Mouse (Mus musculus): ENCODE measurements at regions not wholly inside any gene's neighbourhood (a gene's known extent, or its start where the extent isn't known, plus 50 kb on each side); places are given as distances from the start of the nearest gene placed in this dataset.
A peak's percentile ranks its signal among the peaks of the same experiment; 100 is the strongest.
"Not testable (repeated sequence)": the region's sequence is repeated elsewhere in the genome, so short reads cannot be mapped to it uniquely, and the experiment has no call there.

- no peak for DNase-seq
Observed at GRCm38 (mm10) chr14:90488301-90488700, 2017.1 kb upstream of the Pcdh20 start.

GRCm38 (mm10) chr14:90447971-90448370 lies 1976.8 kb upstream of the Pcdh20 start:
- DNase-seq: no peak

- DNase-seq: peak; percentile 54
Observed at GRCm38 (mm10) chr14:90432874-90433543, 1961.8 kb upstream of the Pcdh20 start.

GRCm38 (mm10) chr14:90412707-90413106 lies 1941.5 kb upstream of the Pcdh20 start:
- DNase-seq: no peak

GRCm38 (mm10) chr14:90406350-90406749 lies 1935.2 kb upstream of the Pcdh20 start:
- no peak for DNase-seq

- no peak for DNase-seq
Observed at GRCm38 (mm10) chr14:90405476-90405875, 1934.3 kb upstream of the Pcdh20 start.

- no peak for DNase-seq
Observed at GRCm38 (mm10) chr14:90367256-90367936, 1896.2 kb upstream of the Pcdh20 start.

GRCm38 (mm10) chr14:90334541-90334940 lies 1863.3 kb upstream of the Pcdh20 start:
- no peak for DNase-seq

- DNase-seq: not testable (repeated sequence)
Observed at GRCm38 (mm10) chr14:90295456-90295855, 1824.3 kb upstream of the Pcdh20 start.

- no peak for DNase-seq
Observed at GRCm38 (mm10) chr14:90246042-90246441, 1774.8 kb upstream of the Pcdh20 start.

GRCm38 (mm10) chr14:90232661-90233060 lies 1761.5 kb upstream of the Pcdh20 start:
- DNase-seq: no peak

GRCm38 (mm10) chr14:90200294-90200693 lies 1729.1 kb upstream of the Pcdh20 start:
- DNase-seq: no peak

GRCm38 (mm10) chr14:90197791-90198190 lies 1726.6 kb upstream of the Pcdh20 start:
- no peak for DNase-seq

- DNase-seq: no peak
Observed at GRCm38 (mm10) chr14:90172729-90173128, 1701.5 kb upstream of the Pcdh20 start.

Measured in adrenal gland, postnatal 25 days (tissue).